Comparison of ENCODE assay signal across 1 mouse cellular context in genomic region chr2:74724244-74725015, GRCm38 (mm10).
A peak's percentile ranks its signal among the peaks of the same experiment; 100 is the strongest.
TF ChIP-seq lines count a peak whose summit lies in the region.

No protein-coding gene starts in this region.

TF ChIP-seq in CH12.LX, 34 proteins besides CTCF, POLR2A, EP300 and RAD21:
- TF ChIP-seq ZNF384 (IDR thresholded peaks at IDR 0.05; ENCODE audit: low read depth, low read length) (peak; percentile 68; the same call in 1 of the 2 replicates), TBP (conservative IDR thresholded peaks at IDR 0.05; ENCODE audit: low read depth, low read length) (peak; percentile 29; the same call in 1 of the 2 replicates), MXI1 (IDR thresholded peaks at IDR 0.05; ENCODE audit: low read depth, low read length) (no peak; the same call in 1 of the 2 replicates), MAZ (IDR thresholded peaks at IDR 0.05; ENCODE audit: low read depth, low read length) (peak; percentile 24; the same call in 1 of the 2 replicates), TCF12 (IDR thresholded peaks at IDR 0.05; ENCODE audit: low read depth, low read length) (peak; percentile 26), BHLHE40 (IDR thresholded peaks at IDR 0.05; ENCODE audit: low read depth, low read length) (no peak), USF2 (conservative IDR thresholded peaks at IDR 0.05; ENCODE audit: low read depth, low read length) (no peak), HCFC1 (IDR thresholded peaks at IDR 0.05; ENCODE audit: low read depth, low read length) (no peak; the same call in none of the 2 replicates), PAX5 (IDR thresholded peaks at IDR 0.05; ENCODE audit: low read length) (no peak), ZMIZ1 (IDR thresholded peaks at IDR 0.05; ENCODE audit: low read depth, low read length) (no peak; the same call in 1 of the 2 replicates), MEF2A (IDR thresholded peaks at IDR 0.05; ENCODE audit: borderline replicate concordance, low read depth, low read length) (peak; percentile 51; the same call in 1 of the 2 replicates), POLR2AphosphoS2 (IDR thresholded peaks at IDR 0.05; ENCODE audit: low read depth, low read length) (no peak), JUN (IDR thresholded peaks at IDR 0.05; ENCODE audit: insufficient read depth, low read depth, low read length) (no peak), MAX (IDR thresholded peaks at IDR 0.05; ENCODE audit: low read length) (no peak), RCOR1 (conservative IDR thresholded peaks at IDR 0.05; ENCODE audit: low read depth, low read length) (peak; percentile 71; the same call in 1 of the 2 replicates), CHD2 (IDR thresholded peaks at IDR 0.05; ENCODE audit: low read length) (peak; percentile 39; the same call in 1 of the 2 replicates), MYC (IDR thresholded peaks at IDR 0.05; ENCODE audit: low read depth, low read length) (no peak), SMC3 (IDR thresholded peaks at IDR 0.05; ENCODE audit: low read depth, low read length) (no peak), NRF1 (IDR thresholded peaks at IDR 0.05; ENCODE audit: low read depth, low read length) (no peak; the same call in 1 of the 2 replicates), ETS1 (conservative IDR thresholded peaks at IDR 0.05; ENCODE audit: low read depth, low read length) (peak; percentile 49), SIN3A (IDR thresholded peaks at IDR 0.05; ENCODE audit: low read length) (peak; percentile 72), CHD1 (IDR thresholded peaks at IDR 0.05; ENCODE audit: low read depth, low read length) (peak; percentile 88; the same call in 1 of the 2 replicates), IRF4 (IDR thresholded peaks at IDR 0.05; ENCODE audit: low read depth, low read length) (peak; percentile 78; the same call in 1 of the 2 replicates), JUND (conservative IDR thresholded peaks at IDR 0.05; ENCODE audit: low read depth, low read length) (peak; percentile 43), GABPA (IDR thresholded peaks at IDR 0.05; ENCODE audit: insufficient replicate concordance, low read depth, low read length) (no peak), ELF1 (IDR thresholded peaks at IDR 0.05; ENCODE audit: low read depth, low read length) (no peak), ZC3H11A (IDR thresholded peaks at IDR 0.05; ENCODE audit: low read depth, low read length) (no peak), NELFE (IDR thresholded peaks at IDR 0.05; ENCODE audit: low read depth, low read length) (no peak)
